Mouse (Mus musculus): ENCODE data around the gene Fam102a.

Gene Fam102a

GRCm38 (mm10) chr2:32610610-32611229 lies 75.6 kb downstream of the Fam102a start:
- peak; percentile 72 for DNase-seq

GRCm38 (mm10) chr2:32612274-32612673 lies 77.1 kb downstream of the Fam102a start:
- DNase-seq = no peak

GRCm38 (mm10) chr2:32617109-32617508 lies 82.0 kb downstream of the Fam102a start:
- no peak for DNase-seq

- DNase-seq = peak; percentile 61
These were observed 82.5 kb downstream of the Fam102a start for GRCm38 (mm10) chr2:32617601-32618000.

GRCm38 (mm10) chr2:32618051-32618450 lies 82.9 kb downstream of the Fam102a start:
- DNase-seq = no peak

All from thymus, postnatal 4 days (tissue).